Mouse (Mus musculus): Measurements from ENCODE around the gene Sstr3. TPM values are rescaled to one million over a fixed set of nuclear protein-coding genes. Genes with fewer than 3 reads are reported as not detected.

Gene Sstr3
- polyA plus RNA-seq, 1 experiment from 2014 or later = 0.64 TPM

GRCm38 (mm10) chr15:78513019-78513418 lies 31.5 kb downstream of the Sstr3 start:
- Histone ChIP-seq H3K27ac (no peak overlapping the region), H3K9me3 (ENCODE audit: control insufficient read depth, low read length) (no peaks in the 10 kb centered on the region), H3K4me1 (replicated peaks; ENCODE audit: control insufficient read depth, insufficient read depth, low read length) (peaks cover 12% of the 10 kb centered on the region), H3K27me3 (ENCODE audit: control insufficient read depth, insufficient read depth, low read length) (no peaks in the 10 kb centered on the region), H3K4me2 (replicated peaks) (no peak overlapping the region), H3K4me3 (replicated peaks; ENCODE audit: low read length) (no peak overlapping the region), H3K9ac (no peak overlapping the region), H3K36me3 (replicated peaks; ENCODE audit: control insufficient read depth, insufficient read depth) (no peaks in the 10 kb centered on the region)
- WGBS = 91% methylated on average over 14 of the region's 14 CpGs
- no peak for ATAC-seq (ENCODE audit: low FRiP score)
- no peak for DNase-seq (ENCODE audit: low spot score)

GRCm38 (mm10) chr15:78511951-78512350 lies 32.5 kb downstream of the Sstr3 start:
- H3K4me3 ChIP-seq (replicated peaks; ENCODE audit: low read length) = no peak overlapping the region
- H3K27ac ChIP-seq = no peak overlapping the region
- H3K4me2 ChIP-seq (replicated peaks) = no peak overlapping the region
- H3K4me1 ChIP-seq (replicated peaks; ENCODE audit: control insufficient read depth, insufficient read depth, low read length) = peaks cover 12% of the 10 kb centered on the region
- H3K36me3 ChIP-seq (replicated peaks; ENCODE audit: control insufficient read depth, insufficient read depth) = no peaks in the 10 kb centered on the region
- H3K9ac ChIP-seq = no peak overlapping the region
- H3K9me3 ChIP-seq (ENCODE audit: control insufficient read depth, low read length) = no peaks in the 10 kb centered on the region
- H3K27me3 ChIP-seq (ENCODE audit: control insufficient read depth, insufficient read depth, low read length) = no peaks in the 10 kb centered on the region
- no peak for DNase-seq (ENCODE audit: low spot score)
- no peak for ATAC-seq (ENCODE audit: low FRiP score)
- 87% methylated on average over 7 of the region's 7 CpGs for WGBS

GRCm38 (mm10) chr15:78510736-78511135 lies 33.7 kb downstream of the Sstr3 start:
- Histone ChIP-seq H3K36me3 (replicated peaks; ENCODE audit: control insufficient read depth, insufficient read depth) (no peaks in the 10 kb centered on the region), H3K4me1 (replicated peaks; ENCODE audit: control insufficient read depth, insufficient read depth, low read length) (peaks cover 12% of the 10 kb centered on the region), H3K4me3 (replicated peaks; ENCODE audit: low read length) (no peak overlapping the region), H3K9me3 (ENCODE audit: control insufficient read depth, low read length) (no peaks in the 10 kb centered on the region), H3K9ac (no peak overlapping the region), H3K4me2 (replicated peaks) (no peak overlapping the region), H3K27me3 (ENCODE audit: control insufficient read depth, insufficient read depth, low read length) (no peaks in the 10 kb centered on the region), H3K27ac (no peak overlapping the region)
- 95% methylated on average over 6 of the region's 6 CpGs for WGBS
- ATAC-seq (ENCODE audit: low FRiP score) = no peak
- no peak for DNase-seq (ENCODE audit: low spot score)

- 0 out of 2 replicates have a peak overlapping the region, but pooled peaks have one; percentile 20 for H3K9ac ChIP-seq
- peak overlapping the region; percentile 24; the same call in 1 of the 2 replicates for H3K4me2 ChIP-seq (replicated peaks)
- DNase-seq (ENCODE audit: low spot score) = no peak
Observed at GRCm38 (mm10) chr15:78510121-78510576, 34.3 kb downstream of the Sstr3 start.

GRCm38 (mm10) chr15:78509297-78509899 lies 35.1 kb downstream of the Sstr3 start:
- H3K4me3 ChIP-seq (replicated peaks; ENCODE audit: low read length) = no peak overlapping the region
- WGBS = 48% methylated on average over 12 of the region's 12 CpGs
- 0 out of 2 replicates have a peak overlapping the region, but pooled peaks have one; percentile 24 for H3K4me2 ChIP-seq (replicated peaks)
- H3K27me3 ChIP-seq (ENCODE audit: control insufficient read depth, insufficient read depth, low read length) = no peaks in the 10 kb centered on the region
- H3K4me1 ChIP-seq (replicated peaks; ENCODE audit: control insufficient read depth, insufficient read depth, low read length) = peaks cover 9% of the 10 kb centered on the region
- H3K36me3 ChIP-seq (replicated peaks; ENCODE audit: control insufficient read depth, insufficient read depth) = no peaks in the 10 kb centered on the region
- H3K9ac ChIP-seq = 0 out of 2 replicates have a peak overlapping the region, but pooled peaks have one; percentile 20
- H3K27ac ChIP-seq = no peak overlapping the region
- DNase-seq (ENCODE audit: low spot score) (no peak), ATAC-seq (ENCODE audit: low FRiP score) (no peak)
- peaks cover 7% of the 10 kb centered on the region; the same call in 1 of the 2 replicates for H3K9me3 ChIP-seq (ENCODE audit: control insufficient read depth, low read length)

More at GRCm38 (mm10) chr15:78510121-78510576, 34.3 kb downstream of the Sstr3 start:
- peaks cover 12% of the 10 kb centered on the region for H3K4me1 ChIP-seq (replicated peaks; ENCODE audit: control insufficient read depth, insufficient read depth, low read length)
- H3K36me3 ChIP-seq (replicated peaks; ENCODE audit: control insufficient read depth, insufficient read depth) = no peaks in the 10 kb centered on the region
- no peak for ATAC-seq (ENCODE audit: low FRiP score)
- 56% methylated on average over 8 of the region's 8 CpGs for WGBS
- no peak overlapping the region for H3K27ac ChIP-seq
- no peak overlapping the region for H3K4me3 ChIP-seq (replicated peaks; ENCODE audit: low read length)
- no peaks in the 10 kb centered on the region for H3K27me3 ChIP-seq (ENCODE audit: control insufficient read depth, insufficient read depth, low read length)
- H3K9me3 ChIP-seq (ENCODE audit: control insufficient read depth, low read length) = peaks cover 1% of the 10 kb centered on the region; the same call in 1 of the 2 replicates

GRCm38 (mm10) chr15:78508443-78508842 lies 36.0 kb downstream of the Sstr3 start:
- H3K27ac ChIP-seq = no peak overlapping the region

GRCm38 (mm10) chr15:78505541-78505940 lies 38.9 kb downstream of the Sstr3 start:
- Histone ChIP-seq H3K36me3 (replicated peaks; ENCODE audit: control insufficient read depth, insufficient read depth) (no peaks in the 10 kb centered on the region), H3K4me3 (replicated peaks; ENCODE audit: low read length) (no peak overlapping the region), H3K27me3 (ENCODE audit: control insufficient read depth, insufficient read depth, low read length) (no peaks in the 10 kb centered on the region), H3K27ac (no peak overlapping the region), H3K9me3 (ENCODE audit: control insufficient read depth, low read length) (peaks cover 7% of the 10 kb centered on the region; the same call in 1 of the 2 replicates), H3K9ac (no peak overlapping the region), H3K4me2 (replicated peaks) (no peak overlapping the region), H3K4me1 (replicated peaks; ENCODE audit: control insufficient read depth, insufficient read depth, low read length) (peaks cover 9% of the 10 kb centered on the region)
- WGBS = 81% methylated on average over 3 of the region's 3 CpGs
- DNase-seq (ENCODE audit: low spot score) = no peak
- no peak for ATAC-seq (ENCODE audit: low FRiP score)

More at GRCm38 (mm10) chr15:78508443-78508842, 36.0 kb downstream of the Sstr3 start:
- Histone ChIP-seq H3K4me3 (replicated peaks; ENCODE audit: low read length) (no peak overlapping the region), H3K9me3 (ENCODE audit: control insufficient read depth, low read length) (peaks cover 7% of the 10 kb centered on the region; the same call in 1 of the 2 replicates), H3K4me1 (replicated peaks; ENCODE audit: control insufficient read depth, insufficient read depth, low read length) (peaks cover 9% of the 10 kb centered on the region), H3K36me3 (replicated peaks; ENCODE audit: control insufficient read depth, insufficient read depth) (no peaks in the 10 kb centered on the region), H3K9ac (no peak overlapping the region), H3K4me2 (replicated peaks) (no peak overlapping the region), H3K27me3 (ENCODE audit: control insufficient read depth, insufficient read depth, low read length) (no peaks in the 10 kb centered on the region)
- 64% methylated on average over 7 of the region's 7 CpGs for WGBS
- no peak for DNase-seq (ENCODE audit: low spot score)
- ATAC-seq (ENCODE audit: low FRiP score) = no peak

GRCm38 (mm10) chr15:78504816-78505215 lies 39.7 kb downstream of the Sstr3 start:
- Histone ChIP-seq H3K27ac (no peak overlapping the region), H3K9ac (no peak overlapping the region), H3K4me2 (replicated peaks) (no peak overlapping the region), H3K27me3 (ENCODE audit: control insufficient read depth, insufficient read depth, low read length) (no peaks in the 10 kb centered on the region), H3K36me3 (replicated peaks; ENCODE audit: control insufficient read depth, insufficient read depth) (no peaks in the 10 kb centered on the region), H3K4me3 (replicated peaks; ENCODE audit: low read length) (no peak overlapping the region), H3K9me3 (ENCODE audit: control insufficient read depth, low read length) (peaks cover 7% of the 10 kb centered on the region; the same call in 1 of the 2 replicates), H3K4me1 (replicated peaks; ENCODE audit: control insufficient read depth, insufficient read depth, low read length) (peaks cover 4% of the 10 kb centered on the region)
- ATAC-seq (ENCODE audit: low FRiP score) (no peak), DNase-seq (ENCODE audit: low spot score) (no peak)
- WGBS = 92% methylated on average over 5 of the region's 5 CpGs

GRCm38 (mm10) chr15:78504013-78504412 lies 40.5 kb downstream of the Sstr3 start:
- Histone ChIP-seq H3K4me1 (replicated peaks; ENCODE audit: control insufficient read depth, insufficient read depth, low read length) (no peaks in the 10 kb centered on the region), H3K4me2 (replicated peaks) (no peak overlapping the region), H3K36me3 (replicated peaks; ENCODE audit: control insufficient read depth, insufficient read depth) (no peaks in the 10 kb centered on the region), H3K9me3 (ENCODE audit: control insufficient read depth, low read length) (peaks cover 7% of the 10 kb centered on the region; the same call in 1 of the 2 replicates), H3K9ac (no peak overlapping the region), H3K27me3 (ENCODE audit: control insufficient read depth, insufficient read depth, low read length) (no peaks in the 10 kb centered on the region), H3K4me3 (replicated peaks; ENCODE audit: low read length) (no peak overlapping the region), H3K27ac (no peak overlapping the region)
- DNase-seq (ENCODE audit: low spot score) = no peak
- no peak for ATAC-seq (ENCODE audit: low FRiP score)
- WGBS = 85% methylated on average over 1 of the region's 1 CpGs

All from hindbrain, embryonic 14.5 days (tissue).